Mouse (Mus musculus): Measurements from ENCODE around the gene Cdan1.

- TF ChIP-seq CTCF (IDR thresholded peaks at IDR 0.05; ENCODE audit: borderline replicate concordance, control insufficient read depth, extremely low read depth, insufficient read depth, low read length, poor library complexity), result no peak
- no peak for TF ChIP-seq POLR2A (IDR thresholded peaks at IDR 0.05; ENCODE audit: control insufficient read depth, extremely low read depth, insufficient read depth, low read length, poor library complexity)
These were observed 179.7 kb downstream of the Cdan1 start for GRCm38 (mm10) chr2:120670253-120670652.
